Mouse (Mus musculus): ENCODE results near the gene Aadat. TPM values are rescaled to one million over a fixed set of nuclear protein-coding genes. Genes with fewer than 3 reads are reported as not detected.
"Not testable (repeated sequence)": the region's sequence is repeated elsewhere in the genome, so short reads cannot be mapped to it uniquely, and the experiment has no call there.

The Aadat gene
- polyA plus RNA-seq, 1 experiment from 2014 or later = 1.2 TPM

DNA sequence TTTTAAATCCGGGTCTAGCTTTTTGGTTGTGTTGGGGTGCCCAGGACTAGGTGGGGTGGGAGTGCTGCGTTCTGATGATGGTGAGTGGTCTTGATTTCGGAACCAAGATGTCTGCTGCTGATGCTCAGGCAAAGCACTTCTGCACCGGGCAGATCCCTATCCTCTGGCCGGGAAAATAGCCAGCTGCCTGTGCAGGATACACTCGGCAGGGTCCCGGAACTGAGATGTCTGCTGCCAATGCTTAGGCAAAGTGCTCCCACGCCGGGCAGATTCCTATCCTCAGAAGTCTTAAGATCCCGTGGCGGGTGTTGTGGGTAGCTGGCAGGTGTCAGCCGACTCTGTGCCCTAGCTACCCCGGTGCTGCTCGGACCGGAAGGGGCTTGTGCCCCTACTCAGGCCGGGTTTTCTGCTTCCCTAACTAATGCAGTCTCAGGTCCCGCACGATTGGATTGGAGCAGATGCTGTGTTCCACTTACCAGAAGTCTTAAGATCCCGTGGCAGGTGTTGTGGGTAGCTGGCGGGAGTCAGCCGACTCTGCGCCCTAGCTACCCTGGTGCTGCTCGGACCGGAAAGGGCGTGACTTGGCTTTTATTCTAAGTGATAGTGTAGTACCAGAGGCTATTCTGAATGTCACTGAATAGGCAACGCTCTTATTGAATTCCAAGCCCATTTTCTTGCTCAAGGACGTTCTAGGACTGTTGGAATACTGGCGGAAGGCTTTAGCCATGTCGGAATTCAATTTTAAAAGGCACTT is 85.8 kb downstream of the Aadat start:
- DNase-seq (ENCODE audit: low spot score); H3K4me3 ChIP-seq; H3K27ac ChIP-seq; H3K9me3 ChIP-seq; H3K4me1 ChIP-seq (replicated peaks); H3K36me3 ChIP-seq; H3K27me3 ChIP-seq (ENCODE audit: insufficient read depth, poor library complexity, severe bottlenecking): not testable (repeated sequence)
- WGBS = 83% methylated on average over 29 of the region's 29 CpGs

DNA sequence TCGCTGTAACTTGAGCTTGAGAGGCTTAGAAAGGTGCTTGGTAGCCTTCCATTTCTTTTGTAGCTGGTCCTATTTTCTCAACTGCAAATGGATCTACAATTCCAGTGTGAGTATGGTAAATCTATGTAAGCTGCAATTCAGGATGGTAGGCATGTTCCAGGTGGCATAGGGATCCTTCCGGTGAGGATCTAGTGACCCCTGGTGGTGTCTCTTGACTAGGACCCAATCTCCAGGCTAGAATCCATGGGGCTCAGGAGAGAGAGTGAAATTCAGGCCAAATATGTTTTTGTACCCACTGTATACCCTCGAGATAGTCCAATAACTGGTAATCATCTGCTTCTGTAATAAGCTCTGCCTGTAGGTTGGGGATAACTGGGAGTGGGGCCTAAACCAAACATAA is 89.0 kb downstream of the Aadat start:
- no peak overlapping the region for H3K27ac ChIP-seq
- no peaks in the 10 kb centered on the region for H3K27me3 ChIP-seq (ENCODE audit: insufficient read depth, poor library complexity, severe bottlenecking)
- 66% methylated on average over 3 of the region's 3 CpGs for WGBS
- H3K4me1 ChIP-seq (replicated peaks) = no peaks in the 10 kb centered on the region
- no peak overlapping the region for H3K4me3 ChIP-seq
- H3K36me3 ChIP-seq = no peaks in the 10 kb centered on the region
- H3K9me3 ChIP-seq = no peaks in the 10 kb centered on the region
- DNase-seq (ENCODE audit: low spot score) = peak; percentile 16

Other genes starting within 250 kb of the Aadat start
- gene Gm10283, start 2.7 kb upstream of the Aadat start, polyA plus RNA-seq (2016; fragmentation: Nextera tagmentation; extraction: Ambion mirVana) = not detected in 2 replicates
- gene Mfap3l, start 126.9 kb downstream of the Aadat start, polyA plus RNA-seq (2016; fragmentation: Nextera tagmentation; extraction: Ambion mirVana) = 1.2 and 1.6 TPM in 2 replicates